Mouse (Mus musculus) midbrain, embryonic 14.5 days (tissue): ENCODE results near the gene Mecom. TPM values are rescaled to one million over a fixed set of nuclear protein-coding genes. Genes with fewer than 3 reads are reported as not detected.

Experiments used
- ATAC-seq: fragments of 200-750 bp; cut with Nextera tagmentation; 2 replicates; pipeline ENCODE4 v1.8.0; 2017; ENCODE audit warnings: moderate number of reproducible peaks, moderate library complexity; ENCODE audit not compliant: low FRiP score, low TSS enrichment
- DNase-seq: peaks from one replicate; pipeline ENCODE4 v3.0.0-alpha.2; 2015
- H3K27ac ChIP-seq: fragments of 300-500 bp; sonication (generic); replicated peaks from 2 replicates; pipeline ENCODE4 v1.5.1; 2014; ENCODE audit warnings: mild to moderate bottlenecking, low read depth, low read length, moderate library complexity
- H3K27me3 ChIP-seq: fragments of 300-500 bp; sonication (generic); 2 replicates; pipeline ENCODE4 v1.6.1; 2014; ENCODE audit warnings: low read length, control low read depth, mixed read lengths; ENCODE audit not compliant: control insufficient read depth, insufficient read depth
- H3K36me3 ChIP-seq: fragments of 300-500 bp; sonication (generic); 2 replicates; pipeline ENCODE4 v1.6.1; 2014; ENCODE audit warnings: low read length, control low read depth; ENCODE audit not compliant: control insufficient read depth, insufficient read depth
- H3K4me1 ChIP-seq: fragments of 300-500 bp; sonication (generic); 2 replicates; pipeline ENCODE4 v1.6.1; 2014; ENCODE audit warnings: mild to moderate bottlenecking, antibody characterized with exemption, low read length, control low read depth; ENCODE audit not compliant: control insufficient read depth, insufficient read depth
- H3K4me2 ChIP-seq: fragments of 300-500 bp; sonication (generic); 2 replicates; pipeline ENCODE4 v1.6.1; 2014; ENCODE audit warnings: mild to moderate bottlenecking, low read length, moderate library complexity
- H3K4me3 ChIP-seq: fragments of 300-500 bp; sonication (generic); replicated peaks from 2 replicates; pipeline ENCODE4 v1.5.1; 2014; ENCODE audit warnings: low read depth, low read length
- H3K9ac ChIP-seq: fragments of 300-500 bp; sonication (generic); replicated peaks from 2 replicates; pipeline ENCODE4 v1.6.1; 2014; ENCODE audit warnings: mild to moderate bottlenecking, low read length, moderate library complexity
- H3K9me3 ChIP-seq: fragments of 300-500 bp; sonication (generic); 2 replicates; pipeline ENCODE4 v1.6.1; 2016; ENCODE audit warnings: low read length, control low read depth, mixed read lengths; ENCODE audit not compliant: control insufficient read depth
- WGBS: fragments of 180-500 bp; shearing (Covaris S2); extraction: QIAGEN DNeasy Blood & Tissue Kit; methylation state at CpG from one replicate; pipeline ENCODE4 v1.1.7; 2014; 5-methylcytosine and 5-hydroxymethylcytosine counted together
- polyA plus RNA-seq: library from polyadenylated mRNA; unstranded; fragments of >200 nt; fragmentation: Nextera tagmentation; extraction: Ambion mirVana; gene quantifications from 2 replicates; pipeline ENCODE4 v1.2.1, GENCODE M21; 2014

Mecom gene
- polyA plus RNA-seq, 1 experiment from 2014 or later: 10.1 TPM

DNA sequence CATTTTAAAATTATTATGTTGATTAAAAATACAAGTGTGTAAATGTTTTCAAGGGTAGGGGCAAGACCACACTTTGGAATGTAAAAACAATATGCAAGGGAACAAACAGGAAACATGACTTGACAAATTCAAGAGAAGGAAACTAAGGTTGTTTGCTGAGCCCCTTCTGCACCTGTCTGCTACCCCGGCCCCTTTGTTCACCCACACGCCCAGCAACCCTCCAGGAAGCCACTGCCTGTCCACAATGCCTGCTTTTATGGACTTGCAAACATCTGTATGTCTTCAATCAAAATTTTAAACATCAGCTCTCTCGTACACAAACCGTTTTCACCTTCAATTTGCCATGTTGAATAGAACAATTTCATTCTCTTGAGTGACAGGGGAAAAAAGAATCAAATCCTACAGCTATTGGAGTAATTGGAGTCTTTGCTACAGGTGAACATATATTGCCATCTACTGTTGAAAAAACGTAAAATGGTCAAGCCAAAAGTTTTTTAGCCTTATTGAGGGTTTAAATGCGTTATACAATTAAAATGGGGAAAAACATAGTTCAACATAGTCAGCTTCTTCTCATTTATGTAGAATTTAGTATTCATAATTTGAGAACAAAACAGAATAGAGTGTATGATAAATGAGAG is 13.0 kb upstream of the Mecom start:
- no peaks in the 10 kb centered on the region for H3K27me3 ChIP-seq
- H3K4me3 ChIP-seq: no peak overlapping the region
- DNase-seq (peak; percentile 73), ATAC-seq (no peak)
- H3K9ac ChIP-seq: no peak overlapping the region
- no peaks in the 10 kb centered on the region for H3K36me3 ChIP-seq
- no peaks in the 10 kb centered on the region for H3K4me1 ChIP-seq
- no peaks in the 10 kb centered on the region for H3K9me3 ChIP-seq
- WGBS: 51% methylated on average over 6 of the region's 6 CpGs
- H3K4me2 ChIP-seq: no peak overlapping the region
- H3K27ac ChIP-seq: no peak overlapping the region

DNA sequence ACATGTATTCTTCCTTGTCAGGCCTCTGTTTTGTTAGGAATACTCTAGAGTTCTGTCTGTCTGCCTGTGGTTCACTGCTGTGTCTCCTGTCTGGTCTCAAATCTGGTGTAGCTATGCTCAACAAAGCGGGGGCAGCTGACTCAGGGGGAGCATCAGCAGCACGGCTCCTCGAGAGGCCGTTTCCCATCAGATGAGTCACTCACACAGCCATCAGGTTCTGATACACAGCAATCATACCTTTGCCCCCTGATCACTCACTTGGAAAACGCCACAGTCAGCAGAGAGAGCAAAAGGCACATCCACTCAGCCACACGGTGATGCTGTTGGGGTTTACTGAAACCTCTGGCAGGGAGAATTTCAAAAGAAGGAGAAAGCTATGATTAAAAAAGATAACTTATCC is 5.9 kb upstream of the Mecom start:
- no peak for ATAC-seq
- Histone ChIP-seq H3K27me3 (no peaks in the 10 kb centered on the region), H3K27ac (no peak overlapping the region), H3K4me1 (no peaks in the 10 kb centered on the region), H3K4me3 (no peak overlapping the region), H3K9me3 (no peaks in the 10 kb centered on the region), H3K9ac (no peak overlapping the region), H3K4me2 (no peak overlapping the region), H3K36me3 (no peaks in the 10 kb centered on the region)
- DNase-seq: no peak
- 57% methylated on average over 6 of the region's 6 CpGs for WGBS

DNA sequence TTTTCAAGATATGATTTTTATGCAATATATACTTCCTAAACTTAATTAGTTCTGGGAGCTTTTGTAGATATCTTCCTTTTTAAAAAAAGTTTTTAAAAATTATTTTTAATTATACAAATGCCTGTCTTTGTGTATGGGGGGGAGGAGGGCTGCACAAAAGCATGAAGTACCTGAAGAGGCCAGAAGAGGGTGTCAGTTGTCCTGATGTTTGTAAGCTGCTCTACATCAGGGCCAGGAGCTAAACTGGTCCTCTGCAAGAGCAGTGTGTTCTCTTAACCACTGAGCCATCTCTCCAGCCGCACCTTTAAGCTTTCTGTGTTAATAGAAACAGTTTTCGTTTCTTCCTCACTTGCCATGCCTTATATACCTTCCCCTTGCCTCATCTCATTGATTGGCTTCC is 2.4 kb upstream of the Mecom start:
- Histone ChIP-seq H3K4me3 (no peak overlapping the region), H3K36me3 (no peaks in the 10 kb centered on the region), H3K4me2 (no peak overlapping the region), H3K4me1 (no peaks in the 10 kb centered on the region), H3K9ac (no peak overlapping the region), H3K27me3 (no peaks in the 10 kb centered on the region), H3K27ac (no peak overlapping the region), H3K9me3 (no peaks in the 10 kb centered on the region)
- DNase-seq (no peak), ATAC-seq (no peak)
- WGBS: 52% methylated on average over 2 of the region's 2 CpGs

DNA sequence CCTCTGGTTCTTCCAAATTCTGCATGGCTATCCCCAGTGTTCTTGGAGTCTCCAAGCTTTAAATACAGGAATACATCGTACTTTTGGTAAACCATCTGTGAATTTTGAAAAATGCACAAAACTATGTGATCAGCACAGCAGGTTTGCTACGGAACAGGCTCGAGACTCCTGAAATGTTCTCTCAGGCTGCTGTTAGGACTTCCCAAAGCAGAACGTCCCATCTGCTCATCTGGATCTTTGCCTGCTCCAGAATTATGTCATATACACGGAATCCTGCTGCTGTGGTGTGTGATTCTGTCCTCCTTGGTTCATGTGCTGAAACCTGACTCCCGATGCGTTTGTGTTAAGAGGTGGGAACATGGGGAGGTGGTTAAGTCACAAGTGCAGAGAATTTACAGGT is 1.1 kb upstream of the Mecom start:
- no peaks in the 10 kb centered on the region for H3K27me3 ChIP-seq
- no peaks in the 10 kb centered on the region for H3K4me1 ChIP-seq
- no peak overlapping the region for H3K4me2 ChIP-seq
- no peak for DNase-seq
- H3K9me3 ChIP-seq: no peaks in the 10 kb centered on the region
- ATAC-seq: no peak
- H3K36me3 ChIP-seq: no peaks in the 10 kb centered on the region
- H3K9ac ChIP-seq: no peak overlapping the region
- WGBS: 88% methylated on average over 7 of the region's 7 CpGs
- H3K4me3 ChIP-seq: no peak overlapping the region
- no peak overlapping the region for H3K27ac ChIP-seq

DNA sequence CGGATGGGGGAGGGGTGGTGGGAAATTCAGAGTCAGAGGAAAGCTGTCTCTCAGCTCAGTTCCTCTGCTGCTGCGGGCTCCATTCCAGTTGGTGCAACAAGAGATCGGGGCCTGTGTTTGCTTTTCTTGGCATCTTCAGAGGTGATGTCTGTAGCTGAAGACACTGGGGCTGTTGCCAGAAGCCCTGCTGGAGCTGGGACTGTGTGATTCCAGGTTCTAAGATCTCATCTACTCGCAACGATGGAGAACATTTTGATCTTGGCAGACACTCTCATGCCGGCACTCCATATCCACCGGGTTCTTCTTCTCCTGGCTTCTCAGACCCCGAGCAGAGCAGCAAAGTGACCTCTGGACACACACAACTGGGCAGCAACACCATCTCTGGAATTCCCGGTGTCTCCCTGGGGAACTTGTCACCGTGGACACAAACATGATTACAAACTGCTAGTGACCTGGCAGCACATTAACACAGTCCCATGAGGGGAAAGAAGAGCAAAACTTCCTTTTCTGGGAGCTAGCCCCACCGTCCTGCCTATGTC is 908 bp downstream of the Mecom start:
- Histone ChIP-seq H3K27ac (no peak overlapping the region), H3K4me2 (no peak overlapping the region), H3K4me1 (no peaks in the 10 kb centered on the region), H3K9me3 (no peaks in the 10 kb centered on the region), H3K9ac (no peak overlapping the region), H3K36me3 (no peaks in the 10 kb centered on the region), H3K27me3 (no peaks in the 10 kb centered on the region), H3K4me3 (no peak overlapping the region)
- whole genome bisulfite sequencing: 77% methylated on average over 11 of the region's 11 CpGs
- ATAC-seq (no peak), DNase-seq (peak; percentile 21)

DNA sequence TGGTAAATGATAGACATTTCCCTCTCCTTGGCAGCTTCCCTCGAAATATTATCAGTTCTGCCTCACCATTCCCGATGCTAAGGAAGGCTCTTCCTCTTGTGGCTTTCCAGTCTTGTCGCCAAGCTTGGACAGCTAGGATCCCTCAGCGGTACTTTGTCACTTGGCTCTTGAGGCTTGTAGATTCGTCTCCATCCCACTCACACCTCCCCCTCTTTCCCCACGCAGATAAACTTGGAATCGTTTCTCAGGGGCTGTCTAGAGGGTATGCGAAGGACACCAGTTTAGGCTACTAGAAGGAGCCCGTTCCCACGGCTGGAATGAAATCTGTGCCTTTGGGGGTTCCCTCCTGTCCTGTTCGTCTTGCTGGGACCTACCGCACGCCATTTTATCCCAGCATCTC is 1.4 kb downstream of the Mecom start:
- WGBS: 80% methylated on average over 13 of the region's 13 CpGs
- Histone ChIP-seq H3K9me3 (no peaks in the 10 kb centered on the region), H3K36me3 (no peaks in the 10 kb centered on the region), H3K4me2 (no peak overlapping the region), H3K4me3 (no peak overlapping the region), H3K4me1 (no peaks in the 10 kb centered on the region), H3K27ac (no peak overlapping the region), H3K9ac (no peak overlapping the region), H3K27me3 (no peaks in the 10 kb centered on the region)
- DNase-seq (no peak), ATAC-seq (no peak)

DNA sequence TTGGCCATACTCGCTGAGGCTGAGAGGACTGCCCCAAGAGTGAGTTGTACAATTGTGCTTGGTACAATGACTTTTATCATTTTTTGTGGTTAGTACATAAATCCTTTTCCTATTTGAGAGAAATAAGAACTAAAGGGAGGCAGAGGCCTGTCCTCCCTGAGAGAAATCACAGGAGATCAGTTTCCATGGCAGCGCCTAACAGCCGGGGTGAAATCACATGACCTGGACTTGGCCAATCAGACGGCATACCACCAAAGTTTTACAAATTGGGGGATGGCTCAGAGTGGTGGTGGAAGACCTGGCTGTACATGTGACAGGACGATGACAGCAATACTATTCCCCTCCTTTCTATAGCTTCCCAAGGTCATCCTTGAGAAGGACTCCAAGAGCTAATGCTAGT is 2.6 kb downstream of the Mecom start:
- Histone ChIP-seq H3K4me3 (no peak overlapping the region), H3K9me3 (no peaks in the 10 kb centered on the region), H3K4me2 (no peak overlapping the region), H3K9ac (no peak overlapping the region), H3K27ac (no peak overlapping the region), H3K27me3 (no peaks in the 10 kb centered on the region), H3K36me3 (no peaks in the 10 kb centered on the region), H3K4me1 (no peaks in the 10 kb centered on the region)
- WGBS: 80% methylated on average over 5 of the region's 5 CpGs
- DNase-seq (no peak), ATAC-seq (no peak)

DNA sequence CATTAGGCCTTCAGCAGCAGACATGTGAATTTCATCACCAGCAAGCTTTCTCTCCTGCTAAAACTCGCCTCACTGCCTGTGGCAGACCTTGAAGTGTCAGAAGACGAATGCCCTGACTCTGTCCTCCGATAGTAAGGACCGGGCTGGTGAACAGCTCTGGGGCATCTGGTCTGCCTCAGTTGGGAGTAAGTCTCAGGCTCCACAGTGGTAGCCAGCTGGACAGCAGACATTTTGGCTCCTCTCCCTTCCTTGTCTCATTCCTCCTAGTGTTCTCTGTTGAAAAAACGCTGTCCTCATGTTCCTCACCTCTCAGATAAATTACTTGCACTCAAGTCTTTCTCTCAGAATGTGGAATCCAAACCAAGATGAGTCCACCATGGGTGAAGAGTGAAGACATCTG is 3.5 kb downstream of the Mecom start:
- H3K27ac ChIP-seq: no peak overlapping the region
- 85% methylated on average over 5 of the region's 5 CpGs for WGBS
- no peak overlapping the region for H3K4me2 ChIP-seq
- H3K4me1 ChIP-seq: no peaks in the 10 kb centered on the region
- no peaks in the 10 kb centered on the region for H3K36me3 ChIP-seq
- no peaks in the 10 kb centered on the region for H3K9me3 ChIP-seq
- H3K4me3 ChIP-seq: no peak overlapping the region
- ATAC-seq (no peak), DNase-seq (no peak)
- H3K27me3 ChIP-seq: no peaks in the 10 kb centered on the region
- H3K9ac ChIP-seq: no peak overlapping the region

DNA sequence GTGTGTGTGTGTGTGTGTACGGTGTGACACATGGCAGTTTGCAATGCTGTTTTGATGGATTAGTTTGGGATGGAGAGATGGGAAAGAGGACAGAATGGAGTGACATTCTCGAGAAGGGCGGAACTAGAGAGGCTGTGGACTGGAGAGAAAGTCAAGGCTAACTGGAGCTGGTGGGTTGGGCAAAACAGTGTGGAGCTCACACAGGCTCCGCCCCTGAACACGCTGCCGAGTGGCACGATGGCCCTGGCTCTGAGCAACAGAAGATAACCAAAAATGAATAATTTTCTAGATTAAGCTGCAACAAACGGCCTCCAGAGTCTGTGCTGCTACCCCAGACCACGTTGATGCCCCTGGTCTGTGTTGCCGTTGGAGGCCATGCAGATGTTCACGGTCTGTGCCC is 12.0 kb downstream of the Mecom start:
- Histone ChIP-seq H3K9ac (no peak overlapping the region), H3K27ac (no peak overlapping the region), H3K4me1 (no peaks in the 10 kb centered on the region), H3K27me3 (no peaks in the 10 kb centered on the region), H3K9me3 (no peaks in the 10 kb centered on the region), H3K36me3 (no peaks in the 10 kb centered on the region), H3K4me2 (no peak overlapping the region), H3K4me3 (no peak overlapping the region)
- WGBS: 87% methylated on average over 11 of the region's 11 CpGs
- DNase-seq (no peak), ATAC-seq (no peak)
